Mouse (Mus musculus) heart, postnatal 4 days (tissue): ENCODE results near the gene Tcte2. TPM values are rescaled to one million over a fixed set of nuclear protein-coding genes. Genes with fewer than 3 reads are reported as not detected.
"Not testable (repeated sequence)": the region's sequence is repeated elsewhere in the genome, so short reads cannot be mapped to it uniquely, and the experiment has no call there.

ENCODE experiments used
- DNase-seq: peaks from one replicate; pipeline ENCODE4 v3.0.0; 2021
- total RNA-seq, 2 experiments: library from RNA; stranded (reverse); gene quantifications; 2 replicates each; pipeline ENCODE4 v1.2.3; 2021

Gene Tcte2
- total RNA-seq: 1 to 10 TPM; 4.7 to 5.2 TPM

- peak; percentile 49 for DNase-seq
Observed at GRCm38 (mm10) chr17:13761179-13761913, at the start of gene Tcte2. TSS of gene Tcte2 (minus strand) at chr17:13761825.

GRCm38 (mm10) chr17:13806016-13806415 lies 44.4 kb upstream of the Tcte2 start:
- no peak for DNase-seq

GRCm38 (mm10) chr17:13802836-13803408 lies 41.3 kb upstream of the Tcte2 start:
- no peak for DNase-seq

- no peak for DNase-seq
Observed at GRCm38 (mm10) chr17:13797691-13798090, 36.1 kb upstream of the Tcte2 start.

GRCm38 (mm10) chr17:13790033-13790432 lies 28.4 kb upstream of the Tcte2 start:
- not testable (repeated sequence) for DNase-seq

GRCm38 (mm10) chr17:13783469-13783868 lies 21.8 kb upstream of the Tcte2 start:
- DNase-seq: no peak

- DNase-seq: no peak
Observed at GRCm38 (mm10) chr17:13781948-13782347, 20.3 kb upstream of the Tcte2 start.

- DNase-seq: no peak
Observed at GRCm38 (mm10) chr17:13778865-13779264, 17.2 kb upstream of the Tcte2 start.

- DNase-seq: no peak
Observed at GRCm38 (mm10) chr17:13777676-13778075, 16.1 kb upstream of the Tcte2 start.

GRCm38 (mm10) chr17:13769256-13769655 lies 7.6 kb upstream of the Tcte2 start:
- DNase-seq: peak; percentile 31

GRCm38 (mm10) chr17:13768531-13768930 lies 6.9 kb upstream of the Tcte2 start:
- DNase-seq: no peak

GRCm38 (mm10) chr17:13764911-13765310 lies 3.3 kb upstream of the Tcte2 start:
- DNase-seq: not testable (repeated sequence)

GRCm38 (mm10) chr17:13763819-13764218 lies 2.2 kb upstream of the Tcte2 start:
- DNase-seq: no peak

- DNase-seq: peak; percentile 54
Observed at GRCm38 (mm10) chr17:13760675-13761178, 898 bp downstream of the Tcte2 start.

- DNase-seq: peak; percentile 85
Observed at GRCm38 (mm10) chr17:13759853-13760627, 1.6 kb downstream of the Tcte2 start, which contains the start of gene Afdn. TSS of gene Afdn (plus strand) at chr17:13760539.

GRCm38 (mm10) chr17:13759156-13759852 lies 2.3 kb downstream of the Tcte2 start:
- no peak for DNase-seq

- DNase-seq: no peak
Observed at GRCm38 (mm10) chr17:13758586-13758985, 3.0 kb downstream of the Tcte2 start.

GRCm38 (mm10) chr17:13754940-13755339 lies 6.7 kb downstream of the Tcte2 start:
- no peak for DNase-seq

GRCm38 (mm10) chr17:13753918-13754317 lies 7.7 kb downstream of the Tcte2 start:
- no peak for DNase-seq

- DNase-seq: no peak
Observed at GRCm38 (mm10) chr17:13749027-13749426, 12.6 kb downstream of the Tcte2 start.

- no peak for DNase-seq
Observed at GRCm38 (mm10) chr17:13747681-13748080, 13.9 kb downstream of the Tcte2 start.

GRCm38 (mm10) chr17:13746330-13746729 lies 15.3 kb downstream of the Tcte2 start:
- no peak for DNase-seq
